Mouse (Mus musculus) embryo, embryonic 11.5 days (tissue): ENCODE results near the gene Vmn1r227.

Source experiments
- DNase-seq: peaks from one replicate; pipeline ENCODE4 v3.0.0-alpha.2; 2012; ENCODE audit warnings: low read depth, low spot score

The Vmn1r227 gene

DNA sequence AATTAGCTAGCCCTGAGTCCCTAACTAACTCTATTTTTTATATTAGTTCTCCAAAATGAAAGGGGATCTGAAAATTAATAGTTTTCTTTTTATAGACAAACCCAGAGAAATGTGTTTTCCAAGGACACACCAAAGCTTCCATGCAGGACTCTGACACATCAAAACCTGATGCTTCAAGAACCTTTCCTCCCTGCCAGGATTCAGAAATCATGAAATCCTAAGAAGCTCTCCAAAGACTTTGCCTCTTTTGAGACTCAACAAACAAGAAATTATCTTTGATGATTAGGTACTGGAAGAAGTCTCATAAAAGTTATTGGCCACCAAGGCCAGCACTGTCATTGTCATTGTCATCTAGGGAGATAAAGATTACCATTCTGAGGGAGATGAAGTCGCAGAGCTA is at the start of gene Vmn1r227:
Gene Vmn1r227, plus strand, starts transcription at position 301 of the 400 bp plus-strand sequence.
- no peak for DNase-seq

DNA sequence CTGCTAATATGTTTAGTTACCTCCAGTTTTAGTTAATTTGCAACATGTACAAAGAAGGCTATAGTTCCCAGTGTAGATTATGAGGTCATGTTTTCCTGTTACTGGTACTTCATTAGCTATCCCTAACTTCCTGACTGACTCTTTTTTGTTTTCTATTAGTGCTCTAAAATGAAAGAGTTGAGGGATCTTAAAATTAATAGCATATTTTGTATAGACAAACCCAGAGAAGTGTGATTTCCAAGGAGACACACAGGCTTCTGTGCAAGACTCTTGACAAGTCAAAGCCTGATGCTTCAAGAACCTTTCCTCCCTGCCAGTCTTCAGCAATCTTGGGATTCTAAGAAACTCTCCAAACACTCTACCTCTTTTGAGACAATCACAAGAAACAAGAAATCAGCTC is 47.1 kb upstream of the Vmn1r227 start, which contains the start of gene Vmn1r226:
Gene Vmn1r226, plus strand, starts transcription at position 301 of the 400 bp plus-strand sequence.
- no peak for DNase-seq

DNA sequence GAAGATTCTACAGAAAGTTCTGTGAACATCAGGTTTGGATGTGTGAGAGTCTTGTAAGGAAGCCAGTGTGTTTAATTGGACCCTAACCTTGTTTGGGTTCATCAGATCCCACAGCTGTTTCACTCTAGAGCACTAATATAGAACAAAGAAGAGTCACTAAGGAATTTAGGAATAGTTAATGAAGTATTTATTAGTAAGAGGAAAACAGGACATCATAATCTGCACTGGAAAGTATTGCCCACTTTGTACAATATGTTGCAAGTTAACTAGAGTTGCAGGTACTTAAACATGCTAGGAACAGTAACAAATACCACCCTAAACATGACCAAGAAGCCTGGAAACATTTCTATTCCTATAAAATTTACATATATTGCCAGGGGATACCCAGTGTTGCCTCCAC is 56.4 kb downstream of the Vmn1r227 start, which contains the start of gene Vmn1r228:
Gene Vmn1r228, minus strand, starts transcription at position 101 of the 400 bp plus-strand sequence.
- DNase-seq = no peak
